Mouse (Mus musculus) CH12F3 (cell line): Measurements from ENCODE around the gene Arhgap31.

ENCODE experiments used
- in situ Hi-C: fragments of 300-500 bp; cut with MboI; formaldehyde crosslinking; loops from 2 replicates; pipeline ENCODE4 v1.14.3; 2020; ENCODE audit warnings: low sequenced_read_pairs

Gene Arhgap31

DNA sequence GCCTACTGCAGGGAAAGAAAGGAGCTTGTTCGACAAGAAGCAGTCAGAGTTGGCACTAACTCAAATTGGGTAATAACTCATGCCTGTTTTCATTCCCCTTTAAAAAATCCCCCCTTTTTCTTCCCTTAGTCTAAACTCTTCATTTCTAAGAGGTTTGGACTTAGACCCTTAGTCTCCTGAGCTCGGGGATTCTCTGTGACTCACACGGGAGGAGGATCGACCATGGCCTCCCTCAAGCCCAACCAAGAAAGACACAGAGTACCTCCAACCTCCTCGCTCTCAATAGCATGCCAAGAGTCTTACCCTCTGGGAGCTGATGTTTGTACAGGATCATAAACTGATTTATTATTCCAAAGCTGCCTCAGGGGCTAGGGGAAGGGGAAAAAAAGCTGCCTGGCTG is 100.4 kb downstream of the Arhgap31 start:
- in situ Hi-C loops: no loop called here

GRCm38 (mm10) chr16:38609092-38609491 is 104.0 kb downstream of the Arhgap31 start:
- in situ Hi-C loops: no loop called here

DNA sequence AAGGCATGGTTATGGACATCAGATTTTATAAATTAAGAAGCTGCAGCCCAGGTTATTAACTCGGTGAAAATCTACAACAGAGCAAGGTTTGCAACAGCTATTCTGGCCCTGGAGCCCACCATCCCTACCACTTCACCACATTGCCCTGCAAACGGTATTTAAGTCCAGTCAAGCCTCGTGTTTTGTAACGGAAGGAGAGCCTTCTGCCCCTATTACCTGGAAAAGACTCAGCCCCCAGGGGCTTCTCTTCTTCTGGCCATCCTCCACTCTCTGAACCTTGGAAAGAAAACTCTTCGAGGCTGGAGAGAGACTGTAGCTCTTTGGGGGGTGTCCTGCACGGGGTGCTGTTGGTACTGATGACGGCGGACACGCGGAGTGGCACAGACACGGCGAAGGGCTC is 104.4 kb downstream of the Arhgap31 start:
- in situ Hi-C loops: no loop called here

- in situ Hi-C loops: no loop called here
These were observed 106.6 kb downstream of the Arhgap31 start for GRCm38 (mm10) chr16:38606509-38606908.

- in situ Hi-C loops: no loop called here
These were observed 109.9 kb downstream of the Arhgap31 start for GRCm38 (mm10) chr16:38602989-38603804.

DNA sequence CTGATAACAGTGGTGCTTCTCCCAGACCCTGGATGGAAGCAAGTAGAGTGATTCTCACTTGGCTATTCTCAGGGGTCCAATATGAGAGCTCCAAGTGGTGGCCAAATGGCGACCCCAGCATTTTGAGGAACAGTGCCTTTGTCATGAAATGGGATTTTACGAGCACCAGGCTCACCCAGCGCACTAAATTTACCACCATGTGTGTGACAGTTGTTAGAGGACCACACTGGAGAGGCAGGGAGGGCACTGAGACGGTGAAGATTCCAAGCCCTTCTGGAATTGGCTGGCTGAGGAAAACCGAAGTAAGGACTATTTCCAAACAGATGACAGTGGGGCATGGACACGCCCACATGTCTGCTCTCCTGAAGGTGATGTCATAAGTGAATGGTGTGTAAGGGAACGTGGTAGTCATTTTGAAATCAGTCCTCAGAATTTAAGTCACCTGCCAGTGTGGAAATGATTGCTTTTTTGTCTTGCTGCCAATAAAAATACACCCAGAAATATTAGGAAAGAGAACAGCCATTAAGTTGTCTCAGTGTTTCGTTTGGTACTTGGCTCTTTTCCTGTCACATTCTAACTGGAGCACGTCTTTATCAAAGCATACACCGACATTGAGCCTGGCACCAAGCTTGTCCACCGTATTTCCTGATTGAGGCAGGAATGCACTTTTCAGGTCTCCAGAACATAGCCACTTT is 113.9 kb downstream of the Arhgap31 start:
- in situ Hi-C loops: no loop called here

- in situ Hi-C loops: no loop called here
These were observed 116.4 kb downstream of the Arhgap31 start for GRCm38 (mm10) chr16:38596651-38597050.

DNA sequence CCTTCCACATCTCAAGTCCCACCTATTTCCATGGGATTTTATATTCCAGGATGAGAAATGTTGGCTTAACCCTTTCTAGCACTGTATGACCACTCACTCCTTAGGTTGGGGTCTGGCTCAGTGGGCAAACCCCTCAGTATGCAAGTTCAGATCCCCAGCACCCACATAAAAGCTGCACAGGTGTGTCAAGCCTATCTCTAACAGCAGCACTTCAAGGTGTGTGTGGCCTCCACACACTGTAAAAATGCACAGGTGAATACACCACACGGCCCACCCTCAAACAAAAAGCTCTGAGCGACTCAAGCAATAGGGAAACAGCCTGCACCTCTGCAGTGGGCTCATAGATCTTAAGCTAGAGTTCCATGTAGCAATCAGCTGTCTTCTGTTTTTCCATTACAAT is 117.0 kb downstream of the Arhgap31 start:
- in situ Hi-C loops: no loop called here

DNA sequence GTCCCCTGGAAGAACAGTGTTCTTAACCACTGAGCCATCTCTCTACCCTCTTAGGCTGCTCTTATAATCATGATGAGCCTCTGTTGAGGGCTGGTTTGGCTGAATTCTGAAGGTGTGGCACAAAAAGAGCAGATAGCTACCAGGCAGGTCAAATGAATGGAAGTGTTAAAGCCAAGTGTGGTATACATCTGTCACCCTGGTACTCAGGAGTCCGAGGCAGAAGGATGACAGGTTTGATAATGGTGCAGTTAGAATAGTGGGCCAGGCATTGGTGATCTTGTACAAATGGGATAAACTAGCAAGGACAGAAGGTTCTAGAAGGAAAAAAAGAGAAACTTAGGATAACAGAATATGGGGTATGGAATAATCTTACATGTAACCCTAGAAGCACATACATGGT is 118.6 kb downstream of the Arhgap31 start:
- in situ Hi-C loops: no loop called here

GRCm38 (mm10) chr16:38592946-38593345 is 120.1 kb downstream of the Arhgap31 start:
- in situ Hi-C loops: no loop called here

DNA sequence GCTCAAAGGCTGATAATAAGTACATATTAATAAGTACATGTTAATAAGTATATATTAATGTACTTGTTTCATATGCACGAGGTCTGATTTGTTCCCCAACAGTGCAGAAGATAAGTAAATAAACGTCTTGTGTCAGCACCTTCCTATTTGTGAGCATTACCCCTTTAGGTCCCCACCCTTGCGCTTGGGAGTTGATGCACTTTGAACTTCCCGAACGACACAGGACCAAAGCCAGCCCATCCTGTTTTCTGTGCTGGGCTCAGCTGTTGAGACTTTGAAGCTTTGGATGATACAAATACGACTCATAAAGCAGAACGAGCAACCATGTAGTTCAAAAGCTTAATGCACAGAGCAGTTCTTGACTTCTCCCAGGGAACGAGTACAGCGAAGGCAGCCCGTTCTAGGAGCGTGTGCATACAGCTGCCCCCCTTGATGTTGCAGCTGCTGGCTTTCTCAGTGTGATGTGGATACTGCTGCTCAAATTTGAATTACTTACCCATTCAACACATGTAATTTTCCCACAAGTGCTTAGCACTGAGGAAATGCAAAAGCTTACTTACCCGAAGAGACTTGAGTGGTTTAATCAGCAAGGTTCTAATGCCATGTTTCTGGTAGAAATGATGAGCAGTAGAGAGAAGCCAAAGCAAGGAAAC is 120.9 kb downstream of the Arhgap31 start:
- in situ Hi-C loops: no loop called here

- in situ Hi-C loops: no loop called here
These were observed 121.6 kb downstream of the Arhgap31 start for GRCm38 (mm10) chr16:38591506-38591905.

DNA sequence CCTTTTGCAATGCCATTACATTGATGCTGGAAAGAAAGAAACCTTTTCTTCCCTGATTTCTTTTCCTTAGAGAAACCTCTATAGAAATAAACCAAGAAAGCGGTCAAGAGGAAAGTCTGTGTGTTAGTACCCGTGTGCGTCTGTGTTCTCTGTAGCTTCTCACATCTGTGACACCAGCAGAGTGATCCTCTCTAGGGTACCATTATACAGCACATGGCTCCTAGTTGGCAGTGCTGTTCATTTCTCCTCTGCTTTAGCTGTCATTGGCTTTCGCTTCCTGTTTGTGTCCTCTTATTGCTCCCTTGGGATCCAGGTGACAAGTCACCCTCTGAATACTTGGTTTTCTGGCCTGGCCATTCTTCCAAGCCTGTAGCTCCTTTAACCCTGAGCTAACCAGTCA is 125.5 kb downstream of the Arhgap31 start:
- in situ Hi-C loops: no loop called here

DNA sequence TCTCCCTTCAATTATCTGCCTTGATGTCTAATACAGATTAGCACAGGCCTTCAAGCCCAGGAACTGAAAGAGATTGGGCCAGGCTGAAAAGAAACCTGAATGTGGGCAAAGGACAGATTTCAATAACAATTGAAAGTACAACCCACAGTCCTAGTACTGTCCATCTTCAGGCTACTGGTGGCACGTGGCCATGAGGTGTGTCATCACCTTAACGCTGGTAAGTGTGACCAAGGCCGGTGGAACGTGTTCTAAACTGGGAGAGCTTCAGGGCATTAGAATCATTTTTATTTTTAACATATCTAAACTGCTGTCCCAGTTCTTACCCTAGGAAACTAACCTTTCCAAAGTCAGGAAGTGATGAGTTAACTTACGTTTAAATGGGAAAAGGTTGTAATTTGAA is 125.9 kb downstream of the Arhgap31 start:
- in situ Hi-C loops: no loop called here

GRCm38 (mm10) chr16:38585186-38585585 is 127.9 kb downstream of the Arhgap31 start:
- in situ Hi-C loops: no loop called here

DNA sequence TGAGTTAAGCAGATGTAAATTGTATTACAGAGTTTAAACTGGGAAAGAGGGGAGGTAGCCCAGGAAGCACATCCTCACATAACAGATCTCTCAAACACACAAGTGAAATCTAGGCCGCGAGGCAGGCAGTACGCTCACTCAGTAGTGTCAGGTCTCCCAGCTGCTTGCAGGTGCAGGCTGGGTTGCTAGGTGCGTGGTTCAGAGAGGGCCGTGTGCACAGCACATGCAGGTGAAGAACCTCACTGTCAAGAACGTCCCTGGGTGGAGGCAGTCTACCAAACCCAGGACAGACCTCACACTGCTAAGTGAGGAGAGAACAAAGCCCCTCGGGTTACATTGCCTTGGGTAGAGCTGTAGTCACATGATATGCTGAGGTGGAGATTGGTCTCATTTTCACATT is 128.3 kb downstream of the Arhgap31 start:
- in situ Hi-C loops: no loop called here

DNA sequence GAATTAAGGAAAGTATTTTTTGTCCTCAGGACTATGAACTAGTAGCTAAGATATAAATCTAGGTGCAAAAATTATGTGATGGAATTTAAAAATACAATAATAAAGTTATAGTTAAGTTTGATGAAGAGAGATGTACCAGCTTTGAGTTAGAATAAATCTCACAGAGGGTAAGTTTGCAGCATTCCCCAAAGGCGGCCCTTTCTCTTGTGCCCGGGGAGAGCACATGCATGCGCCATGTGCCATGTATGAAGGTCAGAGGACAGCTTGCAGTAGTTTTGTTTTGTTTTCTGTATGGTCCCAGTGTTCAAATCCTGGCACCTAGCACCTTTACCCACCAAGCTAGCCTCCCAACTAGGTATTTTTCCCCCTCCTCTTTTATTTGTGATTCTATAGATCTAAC is 141.6 kb downstream of the Arhgap31 start:
- in situ Hi-C loops: no loop called here

DNA sequence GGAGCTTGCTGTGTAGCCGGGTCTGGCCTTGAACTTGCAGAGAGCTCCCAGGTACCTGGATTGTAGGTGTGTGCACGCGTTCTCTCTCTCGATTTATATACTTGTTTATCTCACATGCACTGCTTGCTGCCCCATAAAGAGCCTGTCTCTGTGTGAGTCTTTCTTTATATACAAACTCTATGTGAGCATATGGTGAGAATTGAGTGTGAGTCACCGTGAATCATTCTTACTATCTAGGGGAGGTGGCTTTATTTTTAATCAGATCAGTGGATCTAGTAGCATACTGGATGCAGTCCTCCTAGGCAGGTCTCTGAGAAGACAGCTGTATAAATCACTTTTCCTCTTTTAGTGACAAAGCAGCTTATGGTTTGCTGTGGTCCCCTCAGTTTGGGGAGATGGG is 144.9 kb downstream of the Arhgap31 start:
- in situ Hi-C loops: no loop called here

- in situ Hi-C loops: no loop called here
These were observed 149.6 kb downstream of the Arhgap31 start for GRCm38 (mm10) chr16:38563516-38563915.

GRCm38 (mm10) chr16:38562968-38563327 is 150.1 kb downstream of the Arhgap31 start:
- in situ Hi-C loops: no loop called here

DNA sequence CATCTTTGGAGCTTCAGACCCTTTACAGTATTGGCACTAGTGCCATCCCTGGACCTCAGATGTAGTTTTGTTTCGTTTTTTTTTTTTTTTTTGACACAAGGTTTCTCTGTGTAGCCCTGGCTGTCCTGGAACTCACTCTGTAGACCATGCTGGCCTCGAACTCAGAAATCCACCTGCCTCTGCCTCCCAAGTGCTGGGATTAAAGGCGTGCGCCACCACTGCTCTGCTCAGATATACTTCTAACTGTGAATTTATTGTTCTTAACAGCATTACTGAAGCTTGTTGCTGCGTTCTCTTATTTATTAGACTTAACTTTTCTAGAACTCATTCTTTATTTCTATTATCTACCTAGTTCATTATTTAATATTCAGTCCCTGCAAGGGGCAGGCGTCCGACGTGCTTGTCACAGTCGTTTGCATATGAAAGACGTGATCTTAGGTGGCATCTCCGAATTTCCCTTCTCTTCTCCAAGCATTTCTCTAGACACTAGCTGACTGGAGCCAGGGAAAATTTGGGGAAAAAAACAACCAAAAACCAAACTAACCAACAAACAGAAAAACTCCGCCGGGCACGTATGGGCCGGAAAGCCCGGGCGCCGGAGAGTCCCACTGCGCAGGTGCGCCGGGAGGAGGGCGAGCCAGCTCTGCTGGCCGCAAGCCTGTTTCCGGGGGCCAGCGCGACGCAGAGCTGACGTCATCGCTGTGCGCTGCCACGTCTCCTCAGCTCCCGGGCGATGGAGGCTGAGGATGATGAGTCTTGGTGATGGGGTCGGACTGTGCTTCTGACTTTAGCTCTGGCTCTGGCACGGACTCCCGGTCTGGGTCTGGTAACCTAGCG is 150.7 kb downstream of the Arhgap31 start:
- in situ Hi-C loops: no loop called here
